Mouse (Mus musculus): ENCODE measurements around the gene Hbb-bs. TPM values are rescaled to one million over a fixed set of nuclear protein-coding genes. Genes with fewer than 3 reads are reported as not detected.

The Hbb-bs gene
- 6.5 and 12.6 TPM in 2 replicates for polyA plus RNA-seq (2021; fragmentation: Nextera tagmentation)
- long read RNA-seq, experiment 1, partial matches to known transcripts, result 0 of 4 reads
- long read RNA-seq, experiment 1, other reads (novel, unspliced or antisense), result 0 of 4 reads
- long read RNA-seq, experiment 2, transcript Hbb-bs-201 (3 exons, 628 nt), result major isoform, 6 of 6 reads
- long read RNA-seq, experiment 2, partial matches to known transcripts, result 0 of 6 reads
- long read RNA-seq, experiment 2, other reads (novel, unspliced or antisense), result 0 of 6 reads

DNA sequence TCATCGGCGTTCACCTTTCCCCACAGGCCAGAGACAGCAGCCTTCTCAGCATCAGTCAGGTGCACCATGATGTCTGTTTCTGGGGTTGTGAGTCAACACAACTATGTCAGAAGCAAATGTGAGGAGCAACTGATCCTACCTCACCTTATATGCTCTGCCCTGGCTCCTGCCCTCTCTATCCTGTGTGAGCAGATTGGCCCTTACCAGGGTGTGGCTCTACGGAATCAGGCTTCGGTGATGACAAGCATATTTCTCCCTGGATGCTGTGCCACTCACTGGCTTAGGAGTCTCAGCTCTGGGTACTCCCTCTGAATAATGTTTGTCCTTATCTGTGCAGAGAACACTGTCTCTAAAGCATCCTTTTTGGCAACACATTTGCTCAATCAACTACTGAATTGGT lies at the start of gene Hbb-bs:
Gene Hbb-bs (minus strand): TSS at position 289 of the 400 bp plus-strand sequence.

DNA sequence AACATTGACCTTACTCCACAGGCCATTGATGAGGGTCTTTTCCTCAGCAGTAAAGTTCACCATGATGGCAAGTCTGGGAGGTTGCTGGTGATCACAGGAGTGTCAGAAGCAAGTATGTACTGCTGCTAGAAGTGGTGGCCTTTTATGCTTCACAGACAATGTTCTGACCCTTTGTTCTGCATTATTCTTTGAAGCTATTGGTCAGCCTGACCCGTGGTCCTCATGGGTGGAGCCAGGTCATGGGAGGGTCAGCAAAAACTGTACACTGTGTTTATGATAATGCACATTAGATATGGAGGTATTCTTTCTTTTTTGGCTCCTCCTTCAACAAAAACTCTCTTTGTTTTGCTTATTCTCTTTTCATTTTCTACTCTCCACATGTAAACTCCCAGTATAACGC lies 25.2 kb upstream of the Hbb-bs start, which contains the start of gene Hbb-y:
Gene Hbb-y (minus strand): TSS at position 127 of the 400 bp plus-strand sequence.

DNA sequence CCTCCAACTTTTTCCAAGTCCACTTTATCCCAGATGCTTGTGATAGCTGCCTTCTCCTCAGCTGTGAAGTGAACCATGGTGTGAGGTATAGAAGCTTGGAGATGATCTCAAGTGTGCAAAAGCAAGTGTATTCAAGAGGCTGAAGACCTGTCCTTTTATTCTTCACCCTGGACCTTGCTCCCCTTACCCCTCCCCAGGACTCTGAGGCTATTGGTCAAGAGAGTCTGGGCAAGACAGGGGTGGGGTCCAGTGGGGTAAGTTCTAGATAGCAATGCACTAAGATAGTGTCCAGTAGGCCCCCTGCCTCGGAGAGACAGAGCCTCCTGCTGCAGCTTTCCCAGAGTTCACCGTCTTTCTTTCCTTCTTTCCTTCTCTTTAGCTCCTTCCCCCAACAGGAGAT lies 15.1 kb upstream of the Hbb-bs start, which contains the start of gene Hbb-bh1:
Gene Hbb-bh1 (minus strand): TSS at position 131 of the 400 bp plus-strand sequence.

DNA sequence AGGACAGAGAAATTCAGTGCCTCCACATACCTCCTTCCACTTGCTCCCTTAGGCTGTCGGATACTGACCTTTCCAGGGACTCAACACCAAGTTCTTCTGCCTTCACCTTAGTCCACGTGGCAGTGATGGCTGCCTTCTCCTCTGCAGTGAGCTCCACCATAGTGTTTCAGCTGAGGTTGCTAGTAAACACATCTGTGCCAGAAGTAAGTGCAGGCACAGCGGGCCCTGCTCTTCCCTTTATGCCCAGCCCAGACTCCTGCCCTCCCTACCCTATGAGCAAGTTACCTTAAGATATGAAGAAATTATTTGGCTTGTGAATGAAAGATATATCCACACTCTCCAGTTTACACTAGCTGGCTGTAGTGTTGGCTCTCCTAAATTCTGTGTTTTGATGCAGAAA lies 12.4 kb upstream of the Hbb-bs start, which contains the start of gene Hbb-bh2:
Gene Hbb-bh2 (minus strand): TSS at position 253 of the 400 bp plus-strand sequence.

DNA sequence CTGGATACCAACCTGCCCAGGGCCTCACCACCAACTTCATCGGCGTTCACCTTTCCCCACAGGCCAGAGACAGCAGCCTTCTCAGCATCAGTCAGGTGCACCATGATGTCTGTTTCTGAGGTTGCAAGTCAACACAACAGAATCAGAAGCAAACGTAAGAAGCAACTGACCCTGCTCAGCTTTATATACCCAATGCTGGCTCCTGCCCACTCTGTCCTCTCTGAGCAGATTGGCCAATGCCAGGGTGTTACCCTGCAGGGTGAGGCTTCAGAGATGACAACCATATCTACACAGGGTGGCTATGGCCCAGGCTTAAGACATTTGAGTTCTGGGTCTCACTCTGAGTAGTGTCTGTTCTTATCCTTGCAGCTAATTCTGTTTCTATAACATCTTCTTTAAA lies 14.1 kb downstream of the Hbb-bs start, which contains the start of gene Hbb-bt:
Gene Hbb-bt (minus strand): TSS at position 231 of the 400 bp plus-strand sequence.

DNA sequence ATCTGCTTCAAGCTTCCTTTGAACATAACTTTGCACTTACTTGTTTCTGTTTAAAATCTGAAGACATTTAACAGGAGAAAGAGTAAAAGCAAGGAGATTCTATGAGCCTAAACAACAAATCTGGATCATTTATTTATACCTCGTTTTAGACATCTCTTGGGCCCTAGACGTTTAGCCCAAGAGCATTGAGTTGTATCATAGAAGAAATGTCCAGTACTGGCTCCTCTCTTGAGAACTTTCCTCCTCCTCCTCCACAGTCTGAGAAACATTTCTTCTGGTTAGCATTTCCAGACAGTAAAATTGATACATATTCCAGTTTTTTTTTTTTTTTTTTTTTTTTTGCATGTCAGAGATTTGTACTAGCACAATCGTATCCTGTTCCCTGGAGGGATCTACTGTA lies 36.2 kb downstream of the Hbb-bs start, which contains the start of gene Olfr67:
Gene Olfr67 (minus strand): TSS at position 101 of the 400 bp plus-strand sequence.

DNA sequence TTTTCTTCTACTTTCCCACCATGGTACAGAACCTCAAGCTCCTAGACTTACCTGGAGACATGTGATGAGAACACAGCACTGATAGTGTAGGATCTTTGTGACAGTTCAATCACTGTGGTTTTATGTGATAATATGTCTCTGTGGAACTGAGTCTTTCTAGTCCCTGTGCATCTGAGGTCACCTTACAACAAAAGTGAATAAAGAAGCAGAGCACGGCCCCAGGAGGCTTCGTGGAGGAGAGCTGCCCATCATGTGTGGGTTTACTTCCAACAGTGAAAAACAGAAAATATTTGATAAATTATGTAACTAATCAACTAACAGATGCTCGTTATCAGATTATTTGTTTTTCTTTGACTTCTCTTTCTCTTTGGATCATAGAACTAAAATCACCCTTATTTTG lies 48.3 kb downstream of the Hbb-bs start, which contains the start of gene Olfr68:
Gene Olfr68 (minus strand): TSS at position 101 of the 400 bp plus-strand sequence.

Other genes with a start within 250 kb of the Hbb-bs start
- not detected in 2 replicates for gene Olfr618, start 238.0 kb downstream of the Hbb-bs start, polyA plus RNA-seq (2021; fragmentation: Nextera tagmentation)
- gene Olfr619, start 227.5 kb downstream of the Hbb-bs start, polyA plus RNA-seq (2021; fragmentation: Nextera tagmentation), result not detected in 2 replicates
- gene Olfr620, start 215.6 kb downstream of the Hbb-bs start, polyA plus RNA-seq (2021; fragmentation: Nextera tagmentation), result not detected in 2 replicates
- gene Olfr622, start 185.4 kb downstream of the Hbb-bs start, polyA plus RNA-seq (2021; fragmentation: Nextera tagmentation), result not detected in 2 replicates
- not detected in 2 replicates for gene Olfr623, start 164.4 kb downstream of the Hbb-bs start, polyA plus RNA-seq (2021; fragmentation: Nextera tagmentation)
- gene Olfr624, start 156.9 kb downstream of the Hbb-bs start, polyA plus RNA-seq (2021; fragmentation: Nextera tagmentation), result not detected in 2 replicates
- gene Olfr625-ps1, start 145.4 kb downstream of the Hbb-bs start, polyA plus RNA-seq (2021; fragmentation: Nextera tagmentation), result not detected in 2 replicates
- not detected in 2 replicates for gene Olfr243, start 113.4 kb downstream of the Hbb-bs start, polyA plus RNA-seq (2021; fragmentation: Nextera tagmentation)
- gene Olfr628, start 97.7 kb downstream of the Hbb-bs start, polyA plus RNA-seq (2021; fragmentation: Nextera tagmentation), result not detected in 2 replicates
- gene Olfr629, start 83.2 kb downstream of the Hbb-bs start, polyA plus RNA-seq (2021; fragmentation: Nextera tagmentation), result not detected in 2 replicates
- gene Olfr630, start 70.8 kb downstream of the Hbb-bs start, polyA plus RNA-seq (2021; fragmentation: Nextera tagmentation), result not detected in 2 replicates
- not detected in 2 replicates for gene Olfr69, start 56.5 kb downstream of the Hbb-bs start, polyA plus RNA-seq (2021; fragmentation: Nextera tagmentation)
- not detected in 2 replicates for gene Olfr68, start 48.4 kb downstream of the Hbb-bs start, polyA plus RNA-seq (2021; fragmentation: Nextera tagmentation)
- not detected in 2 replicates for gene Olfr67, start 36.3 kb downstream of the Hbb-bs start, polyA plus RNA-seq (2021; fragmentation: Nextera tagmentation)
- gene Hbb-bt, start 14.1 kb downstream of the Hbb-bs start, polyA plus RNA-seq (2021; fragmentation: Nextera tagmentation), result 0.80 and 2.0 TPM in 2 replicates
- gene Hbb-bh2, start 12.4 kb upstream of the Hbb-bs start, polyA plus RNA-seq (2021; fragmentation: Nextera tagmentation), result not detected in 2 replicates
- not detected in 2 replicates for gene Hbb-bh1, start 15.1 kb upstream of the Hbb-bs start, polyA plus RNA-seq (2021; fragmentation: Nextera tagmentation)
- gene Hbb-y, start 25.1 kb upstream of the Hbb-bs start, polyA plus RNA-seq (2021; fragmentation: Nextera tagmentation), result not detected in 2 replicates
- not detected in 2 replicates for gene Olfr66, start 58.2 kb upstream of the Hbb-bs start, polyA plus RNA-seq (2021; fragmentation: Nextera tagmentation)
- gene Olfr64, start 66.4 kb upstream of the Hbb-bs start, polyA plus RNA-seq (2021; fragmentation: Nextera tagmentation), result not detected in 2 replicates
- not detected in 2 replicates for gene Olfr65, start 75.4 kb upstream of the Hbb-bs start, polyA plus RNA-seq (2021; fragmentation: Nextera tagmentation)
- gene Olfr631, start 100.7 kb upstream of the Hbb-bs start, polyA plus RNA-seq (2021; fragmentation: Nextera tagmentation), result not detected in 2 replicates
- gene Olfr632, start 106.3 kb upstream of the Hbb-bs start, polyA plus RNA-seq (2021; fragmentation: Nextera tagmentation), result not detected in 2 replicates
- gene Olfr633, start 116.3 kb upstream of the Hbb-bs start, polyA plus RNA-seq (2021; fragmentation: Nextera tagmentation), result not detected in 2 replicates
- not detected in 2 replicates for gene Olfr635, start 143.1 kb upstream of the Hbb-bs start, polyA plus RNA-seq (2021; fragmentation: Nextera tagmentation)
- gene Olfr638, start 170.7 kb upstream of the Hbb-bs start, polyA plus RNA-seq (2021; fragmentation: Nextera tagmentation), result not detected in 2 replicates
- gene Olfr639, start 189.2 kb upstream of the Hbb-bs start, polyA plus RNA-seq (2021; fragmentation: Nextera tagmentation), result not detected in 2 replicates
- gene Olfr640, start 197.5 kb upstream of the Hbb-bs start, polyA plus RNA-seq (2021; fragmentation: Nextera tagmentation), result not detected in 2 replicates
- not detected in 2 replicates for gene Olfr641, start 207.3 kb upstream of the Hbb-bs start, polyA plus RNA-seq (2021; fragmentation: Nextera tagmentation)
- not detected in 2 replicates for gene Olfr642, start 224.6 kb upstream of the Hbb-bs start, polyA plus RNA-seq (2021; fragmentation: Nextera tagmentation)
- gene 4930516K23Rik, start 233.3 kb upstream of the Hbb-bs start, polyA plus RNA-seq (2021; fragmentation: Nextera tagmentation), result not detected in 2 replicates
- not detected in 2 replicates for gene Olfr644, start 243.8 kb upstream of the Hbb-bs start, polyA plus RNA-seq (2021; fragmentation: Nextera tagmentation)

All from layer of hippocampus, adult 6 months (tissue).